Mouse (Mus musculus) liver, embryonic 11.5 days (tissue): ENCODE measurements around the gene Tubb5. TPM values are rescaled to one million over a fixed set of nuclear protein-coding genes. Genes with fewer than 3 reads are reported as not detected.
"Not testable (repeated sequence)": the region's sequence is repeated elsewhere in the genome, so short reads cannot be mapped to it uniquely, and the experiment has no call there.

Experiments used
- ATAC-seq: fragments of 200-750 bp; cut with Nextera tagmentation; replicated peaks from 2 replicates; pipeline ENCODE4 v1.8.0; 2017; ENCODE audit warnings: moderate number of reproducible peaks, mild to moderate bottlenecking, moderate TSS enrichment, moderate library complexity; ENCODE audit not compliant: low FRiP score
- DNase-seq: peaks from one replicate; pipeline ENCODE4 v3.0.0-alpha.2; 2017; ENCODE audit warnings: low spot score
- H3K27ac ChIP-seq: fragments of 300-500 bp; sonication (generic); 2 replicates; pipeline ENCODE4 v1.5.1; 2014; ENCODE audit warnings: mild to moderate bottlenecking, low read depth, low read length, control low read depth
- H3K27me3 ChIP-seq: fragments of 300-500 bp; sonication (generic); replicated peaks from 2 replicates; pipeline ENCODE4 v1.6.1; 2014; ENCODE audit warnings: low read length, mixed read lengths; ENCODE audit not compliant: control insufficient read depth, insufficient read depth
- H3K36me3 ChIP-seq: fragments of 300-500 bp; sonication (generic); 2 replicates; pipeline ENCODE4 v1.6.1; 2014; ENCODE audit warnings: mild to moderate bottlenecking, low read length, moderate library complexity, mixed read lengths; ENCODE audit not compliant: control insufficient read depth, insufficient read depth
- H3K4me1 ChIP-seq: fragments of 300-500 bp; sonication (generic); replicated peaks from 2 replicates; pipeline ENCODE4 v1.6.1; 2014; ENCODE audit warnings: low read length, mixed read lengths; ENCODE audit not compliant: control insufficient read depth, insufficient read depth
- H3K4me2 ChIP-seq: fragments of 300-500 bp; sonication (generic); 2 replicates; pipeline ENCODE4 v1.6.1; 2014; ENCODE audit warnings: mild to moderate bottlenecking, control low read depth, moderate library complexity
- H3K4me3 ChIP-seq: fragments of 300-500 bp; sonication (generic); 2 replicates; pipeline ENCODE4 v1.5.1; 2014; ENCODE audit warnings: low read depth, low read length, control low read depth
- H3K9ac ChIP-seq: fragments of 300-500 bp; sonication (generic); 2 replicates; pipeline ENCODE4 v1.6.1; 2014; ENCODE audit warnings: low read depth, low read length, control low read depth
- H3K9me3 ChIP-seq: fragments of 300-500 bp; sonication (generic); 2 replicates; pipeline ENCODE4 v1.6.1; 2016; ENCODE audit warnings: low read length, inconsistent platforms, mixed read lengths; ENCODE audit not compliant: control insufficient read depth
- WGBS: fragments of 180-500 bp; shearing (Covaris S2); extraction: QIAGEN DNeasy Blood & Tissue Kit; methylation state at CpG from one replicate; pipeline ENCODE4 v1.1.7; 2014; 5-methylcytosine and 5-hydroxymethylcytosine counted together
- polyA plus RNA-seq: library from polyadenylated mRNA; unstranded; fragments of >200 nt; fragmentation: Nextera tagmentation; extraction: Ambion mirVana; gene quantifications from 2 replicates; pipeline ENCODE4 v1.2.1, GENCODE M21; 2014

Gene Tubb5
- polyA plus RNA-seq, 1 experiment from 2014 or later: 854 TPM

DNA sequence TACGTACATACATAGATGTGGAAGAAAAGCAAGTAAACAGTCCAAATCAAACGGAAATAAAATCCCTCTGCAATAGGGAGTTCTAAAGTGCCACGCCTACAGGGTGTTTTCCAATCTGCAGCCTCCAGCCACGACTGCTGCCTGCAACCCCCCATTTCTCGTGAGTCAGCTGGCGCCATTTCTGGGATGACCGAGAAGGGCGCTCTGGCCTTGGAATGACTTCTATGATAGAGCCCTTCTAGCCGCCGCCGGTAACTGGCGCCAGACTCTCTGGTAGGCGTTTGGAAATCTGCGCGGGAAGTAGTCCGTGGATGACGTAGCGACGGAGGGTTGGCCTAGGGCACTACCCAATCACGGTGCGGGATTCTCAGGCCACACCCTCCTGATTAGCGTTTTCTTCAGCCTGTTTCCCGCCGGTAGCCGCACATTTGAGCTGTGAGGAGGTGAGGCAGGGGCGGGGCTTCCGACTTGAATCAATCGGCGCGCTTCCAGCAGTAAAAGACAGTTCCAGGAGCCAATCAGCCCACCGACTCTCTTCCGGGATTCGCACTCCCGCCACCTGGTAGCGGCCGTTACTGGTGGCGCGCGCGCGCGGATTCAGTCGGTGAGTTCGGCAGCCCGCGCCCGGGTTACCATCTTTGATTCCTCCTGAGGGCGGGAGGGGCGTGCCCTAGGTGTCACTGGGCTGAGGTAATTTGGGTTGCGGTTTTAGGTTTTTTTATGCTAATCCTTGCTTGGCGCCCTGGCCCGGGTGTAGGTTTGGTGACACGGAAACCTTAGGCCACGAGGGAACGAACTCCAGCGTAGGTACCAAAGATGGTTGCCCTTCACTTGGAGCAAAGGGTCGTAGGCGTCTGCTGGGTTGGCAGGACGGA lies 3.2 kb upstream of the Tubb5 start, which contains the start of gene Mdc1:
Gene Mdc1, plus strand, starts transcription at position 440 of the 875 bp plus-strand sequence.
- Histone ChIP-seq H3K9me3 (no peaks in the 10 kb centered on the region), H3K4me2 (peak within 1 kb of the TSS; percentile 66), H3K4me1 (peaks cover 8% of the 10 kb centered on the region), H3K27me3 (no peaks in the 10 kb centered on the region), H3K4me3 (peak within 1 kb of the TSS; percentile 62), H3K36me3 (peaks cover 19% of the 10 kb centered on the region), H3K9ac (peak within 1 kb of the TSS; percentile 85), H3K27ac (peak within 1 kb of the TSS; percentile 90)
- under 1% methylated on average over 59 of the region's 59 CpGs for WGBS
- DNase-seq: peak; percentile 97
- ATAC-seq: peak; percentile 84

DNA sequence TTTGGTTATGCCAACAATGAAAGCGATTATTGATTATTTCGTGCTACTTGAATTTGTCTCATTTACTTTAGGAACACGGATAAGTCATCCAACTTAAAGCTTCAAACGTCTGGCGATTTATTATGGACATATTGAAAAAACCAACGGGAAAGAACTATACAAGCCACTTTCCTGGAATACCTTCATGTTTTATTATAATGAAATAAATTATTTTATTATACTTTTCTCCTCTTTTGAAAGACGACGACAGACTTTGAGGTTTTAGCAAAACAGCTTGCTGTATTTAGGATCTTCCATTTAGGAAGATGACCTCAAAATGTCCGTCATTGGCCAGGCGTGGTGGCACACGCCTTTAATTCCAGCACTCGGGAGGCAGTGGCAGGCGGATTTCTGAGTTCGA lies 2.5 kb upstream of the Tubb5 start:
- 47% methylated on average over 14 of the region's 14 CpGs for WGBS

DNA sequence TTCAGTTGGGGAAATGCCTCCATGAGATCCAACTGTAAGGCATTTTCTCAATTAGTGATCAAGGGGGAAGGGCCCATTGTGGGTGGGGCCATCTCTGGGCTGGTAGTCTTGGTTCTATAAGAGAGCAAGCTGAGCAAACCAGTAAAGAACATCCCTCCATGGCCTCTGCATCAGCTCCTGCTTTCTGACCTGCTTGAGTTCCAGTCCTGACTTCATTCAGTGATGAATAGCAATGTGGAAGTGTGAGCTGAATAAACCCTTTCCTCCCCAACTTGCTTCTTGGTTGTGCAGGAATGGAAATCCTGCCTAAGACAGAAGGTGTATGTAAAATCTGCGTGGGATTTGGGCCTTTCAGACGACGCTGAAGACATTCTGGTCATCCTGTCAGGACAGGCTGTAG lies 896 bp upstream of the Tubb5 start:
- not testable (repeated sequence) for DNase-seq, ATAC-seq
- peaks cover 29% of the 10 kb centered on the region for H3K4me1 ChIP-seq

More for the DNA sequence above, 2.5 kb upstream of the Tubb5 start:
- H3K4me2 ChIP-seq: peak overlapping the region; percentile 66
- ATAC-seq (no peak), DNase-seq (no peak)
- H3K9me3 ChIP-seq: no peaks in the 10 kb centered on the region
- H3K4me3 ChIP-seq: peak overlapping the region; percentile 62
- H3K9ac ChIP-seq: peak overlapping the region; percentile 85; the same call in 1 of the 2 replicates
- H3K36me3 ChIP-seq: peaks cover 20% of the 10 kb centered on the region
- H3K4me1 ChIP-seq: peaks cover 13% of the 10 kb centered on the region
- H3K27me3 ChIP-seq: no peaks in the 10 kb centered on the region
- H3K27ac ChIP-seq: peak overlapping the region; percentile 53; the same call in 1 of the 2 replicates

DNA sequence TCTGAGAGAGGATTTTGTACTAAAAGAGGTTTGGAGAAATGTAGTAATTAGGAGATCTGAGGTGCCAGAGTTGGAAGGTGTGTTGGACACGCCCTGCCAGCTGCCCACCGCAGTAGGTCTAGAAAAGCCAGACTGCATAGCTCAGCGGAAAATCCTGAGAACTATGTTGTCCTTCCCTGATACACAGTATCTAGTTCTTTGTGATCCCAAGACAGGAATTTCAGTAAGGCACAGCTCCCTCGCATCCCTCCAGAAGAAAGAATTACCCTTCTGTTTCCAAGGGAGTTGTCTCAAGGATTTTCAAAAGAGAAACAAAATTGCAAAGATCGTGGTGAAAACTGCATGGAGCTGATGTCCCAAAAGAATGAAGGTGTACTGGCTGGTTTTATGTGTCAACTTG lies 464 bp upstream of the Tubb5 start:
- H3K9ac ChIP-seq: peak overlapping the region; percentile 63
- no peaks in the 10 kb centered on the region for H3K27me3 ChIP-seq
- no peaks in the 10 kb centered on the region for H3K9me3 ChIP-seq
- peaks cover 30% of the 10 kb centered on the region for H3K4me1 ChIP-seq
- WGBS: 2% methylated on average over 5 of the region's 5 CpGs
- peaks cover 31% of the 10 kb centered on the region for H3K36me3 ChIP-seq
- peak overlapping the region; percentile 89 for H3K4me3 ChIP-seq
- DNase-seq: no peak
- H3K4me2 ChIP-seq: peak overlapping the region; percentile 95
- peak overlapping the region; percentile 50 for H3K27ac ChIP-seq
- ATAC-seq: no peak

More for the DNA sequence above, 896 bp upstream of the Tubb5 start:
- 52% methylated on average over 3 of the region's 3 CpGs for WGBS
- H3K9me3 ChIP-seq, H3K27me3 ChIP-seq: not testable (repeated sequence)
- H3K9ac ChIP-seq: peak overlapping the region; percentile 63
- peak overlapping the region; percentile 50 for H3K27ac ChIP-seq
- H3K4me2 ChIP-seq: peak overlapping the region; percentile 95
- peaks cover 28% of the 10 kb centered on the region for H3K36me3 ChIP-seq
- H3K4me3 ChIP-seq: peak overlapping the region; percentile 89

DNA sequence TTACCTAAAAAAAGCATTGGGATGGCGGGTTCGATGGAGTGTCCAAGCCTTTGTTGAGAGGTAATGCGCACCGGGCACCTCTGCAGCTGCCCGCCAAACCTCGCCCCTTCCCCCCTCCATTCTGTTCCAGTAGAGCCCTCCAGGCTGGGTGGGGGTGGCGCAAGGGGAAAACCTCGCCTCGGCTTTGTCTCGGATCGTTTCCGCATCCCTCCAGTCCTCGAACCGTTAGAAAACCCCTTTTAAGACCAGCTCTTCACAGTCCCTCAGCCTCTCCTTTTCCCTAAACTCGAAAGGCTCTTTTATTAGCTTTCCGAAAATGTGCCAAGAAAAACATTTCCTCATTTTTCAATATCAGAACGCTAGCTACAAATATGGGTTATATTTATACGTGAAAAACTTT lies 619 bp downstream of the Tubb5 start:
- peaks cover 30% of the 10 kb centered on the region for H3K4me1 ChIP-seq
- ATAC-seq: 0 out of 2 replicates have a peak, but pooled peaks have one; percentile 2
- peak overlapping the region; percentile 95 for H3K4me2 ChIP-seq
- peak overlapping the region; percentile 98 for H3K27ac ChIP-seq
- no peaks in the 10 kb centered on the region for H3K9me3 ChIP-seq
- H3K4me3 ChIP-seq: peak overlapping the region; percentile 89
- H3K27me3 ChIP-seq: no peaks in the 10 kb centered on the region
- H3K9ac ChIP-seq: peak overlapping the region; percentile 99
- peaks cover 31% of the 10 kb centered on the region for H3K36me3 ChIP-seq
- 0% methylated on average over 18 of the region's 18 CpGs for WGBS
- peak; percentile 74 for DNase-seq

DNA sequence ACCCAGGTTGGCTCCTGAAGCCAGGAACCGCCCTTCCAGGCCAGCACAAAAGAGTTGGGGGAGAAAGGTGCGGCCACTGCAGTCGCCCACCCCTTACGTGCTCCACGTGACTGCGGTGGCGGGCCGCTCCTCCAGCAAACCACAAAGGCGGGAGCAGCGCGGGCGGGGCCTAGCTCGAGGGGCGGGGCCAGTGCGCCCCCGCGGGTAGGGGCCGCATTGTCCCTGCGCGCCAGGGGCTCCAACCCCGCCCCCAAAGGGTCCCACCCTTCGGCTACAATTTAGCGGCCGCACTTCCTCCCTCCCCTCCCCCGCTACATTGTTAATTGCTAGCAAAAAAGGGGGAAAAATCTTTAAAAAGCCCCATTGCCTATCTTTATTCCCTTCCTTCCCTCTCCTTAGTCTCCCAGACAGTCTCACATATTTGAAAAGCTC lies 1.1 kb downstream of the Tubb5 start:
- H3K4me2 ChIP-seq: peak overlapping the region; percentile 95
- H3K4me1 ChIP-seq: peaks cover 30% of the 10 kb centered on the region
- H3K36me3 ChIP-seq: peaks cover 31% of the 10 kb centered on the region
- peak overlapping the region; percentile 89 for H3K4me3 ChIP-seq
- no peaks in the 10 kb centered on the region for H3K9me3 ChIP-seq
- ATAC-seq: peak; percentile 48
- H3K27me3 ChIP-seq: no peaks in the 10 kb centered on the region
- peak overlapping the region; percentile 98 for H3K27ac ChIP-seq
- peak overlapping the region; percentile 99 for H3K9ac ChIP-seq
- under 1% methylated on average over 25 of the region's 25 CpGs for WGBS
- DNase-seq: peak; percentile 96

DNA sequence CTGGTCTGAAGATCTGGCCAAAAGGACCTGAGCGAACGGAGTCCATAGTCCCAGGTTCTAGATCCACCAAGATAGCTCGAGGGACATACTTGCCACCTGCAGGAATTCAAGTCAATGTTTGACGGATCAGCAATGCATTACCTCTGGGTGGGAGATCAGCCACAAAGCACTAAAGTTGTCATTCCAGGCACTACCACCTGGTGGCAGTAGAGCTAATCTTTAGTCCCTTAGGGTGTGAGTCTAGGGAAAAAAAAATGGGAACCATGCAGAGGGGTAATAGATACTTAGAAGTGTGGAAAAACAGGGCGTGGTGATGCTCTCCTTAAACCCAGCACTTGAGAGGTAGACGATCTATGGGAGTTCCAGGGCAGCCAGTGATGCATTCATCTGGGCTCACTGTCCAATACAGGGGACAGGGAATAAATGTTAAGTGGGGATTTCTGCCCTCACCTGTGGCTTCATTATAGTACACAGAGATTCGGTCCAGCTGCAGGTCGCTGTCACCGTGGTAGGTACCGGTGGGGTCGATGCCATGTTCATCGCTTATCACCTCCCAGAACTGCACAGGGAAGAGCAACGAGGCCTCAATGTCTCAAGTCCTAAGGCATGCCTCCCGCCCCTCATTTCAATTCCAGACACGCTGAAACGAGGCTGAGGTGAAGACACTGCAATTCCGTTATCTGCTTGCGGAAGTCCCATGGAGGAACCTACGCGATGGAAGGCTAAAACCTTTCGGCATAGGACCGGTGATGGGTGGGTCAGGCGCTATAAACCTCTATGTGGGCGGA lies 1.7 kb downstream of the Tubb5 start:
- H3K4me1 ChIP-seq: peaks cover 30% of the 10 kb centered on the region
- ATAC-seq (no peak), DNase-seq (peak; percentile 69)
- peak overlapping the region; percentile 99 for H3K9ac ChIP-seq
- no peaks in the 10 kb centered on the region for H3K9me3 ChIP-seq
- peak overlapping the region; percentile 95 for H3K4me2 ChIP-seq
- WGBS: 7% methylated on average over 24 of the region's 24 CpGs
- peaks cover 33% of the 10 kb centered on the region for H3K36me3 ChIP-seq
- peak overlapping the region; percentile 89 for H3K4me3 ChIP-seq
- H3K27me3 ChIP-seq: no peaks in the 10 kb centered on the region
- H3K27ac ChIP-seq: peak overlapping the region; percentile 98

DNA sequence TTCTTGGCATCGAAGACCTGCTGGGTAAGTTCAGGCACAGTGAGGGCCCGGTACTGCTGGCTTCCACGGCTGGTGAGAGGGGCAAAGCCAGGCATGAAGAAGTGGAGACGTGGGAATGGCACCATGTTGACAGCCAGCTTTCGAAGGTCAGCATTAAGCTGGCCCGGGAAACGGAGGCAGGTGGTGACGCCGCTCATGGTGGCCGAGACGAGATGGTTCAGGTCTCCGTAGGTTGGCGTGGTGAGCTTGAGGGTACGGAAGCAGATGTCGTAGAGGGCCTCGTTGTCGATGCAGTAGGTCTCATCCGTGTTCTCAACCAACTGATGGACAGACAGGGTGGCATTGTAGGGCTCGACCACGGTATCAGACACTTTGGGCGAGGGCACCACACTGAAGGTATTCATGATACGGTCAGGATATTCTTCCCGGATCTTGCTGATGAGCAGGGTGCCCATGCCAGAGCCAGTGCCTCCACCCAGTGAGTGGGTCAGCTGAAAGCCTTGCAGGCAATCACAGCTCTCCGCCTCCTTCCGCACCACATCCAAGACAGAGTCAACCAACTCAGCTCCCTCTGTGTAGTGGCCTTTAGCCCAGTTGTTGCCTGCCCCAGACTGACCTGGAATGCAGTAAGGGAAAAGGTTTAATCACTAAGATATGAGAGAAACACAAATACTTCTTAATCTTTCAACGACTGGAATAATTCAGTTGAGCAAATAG lies 2.5 kb downstream of the Tubb5 start:
- H3K27me3 ChIP-seq: no peaks in the 10 kb centered on the region
- H3K4me1 ChIP-seq: peaks cover 30% of the 10 kb centered on the region
- H3K4me3 ChIP-seq: peak overlapping the region; percentile 89
- ATAC-seq: no peak
- peaks cover 36% of the 10 kb centered on the region for H3K36me3 ChIP-seq
- 80% methylated on average over 26 of the region's 26 CpGs for WGBS
- no peak for DNase-seq
- peak overlapping the region; percentile 99 for H3K9ac ChIP-seq
- H3K4me2 ChIP-seq: peak overlapping the region; percentile 95
- peak overlapping the region; percentile 98; the same call in 1 of the 2 replicates for H3K27ac ChIP-seq
- no peaks in the 10 kb centered on the region for H3K9me3 ChIP-seq
